Mouse (Mus musculus) lung, postnatal 4 days (tissue): ENCODE results near the gene Ifitm1.

ENCODE experiments used
- DNase-seq, 2 experiments: peaks; one replicate each; pipeline ENCODE4 v3.0.0; 2021

The Ifitm1 gene

DNA sequence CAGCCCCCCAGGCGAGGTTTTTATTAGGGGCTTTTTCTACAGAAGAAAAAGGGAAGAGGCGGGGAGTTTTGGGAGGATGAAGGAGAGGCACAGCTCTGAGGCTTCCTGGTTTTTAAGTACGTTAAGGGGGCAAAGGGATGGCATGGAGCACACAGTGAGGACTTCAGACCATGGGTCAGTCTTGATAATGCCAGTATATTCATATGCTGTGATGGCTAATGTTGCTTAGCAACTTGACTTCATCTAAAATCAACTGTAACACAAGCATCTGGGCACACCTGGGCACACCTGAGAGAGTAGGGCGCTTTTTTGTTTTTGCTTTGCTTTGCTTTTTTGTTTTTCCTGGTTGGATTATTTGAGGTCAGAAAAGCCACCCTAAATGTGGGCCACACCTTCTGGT is at the start of gene Ifitm1:
Ifitm1 (plus strand) TSS at position 301 of the 400 bp plus-strand sequence.
- no peak for DNase-seq

DNA sequence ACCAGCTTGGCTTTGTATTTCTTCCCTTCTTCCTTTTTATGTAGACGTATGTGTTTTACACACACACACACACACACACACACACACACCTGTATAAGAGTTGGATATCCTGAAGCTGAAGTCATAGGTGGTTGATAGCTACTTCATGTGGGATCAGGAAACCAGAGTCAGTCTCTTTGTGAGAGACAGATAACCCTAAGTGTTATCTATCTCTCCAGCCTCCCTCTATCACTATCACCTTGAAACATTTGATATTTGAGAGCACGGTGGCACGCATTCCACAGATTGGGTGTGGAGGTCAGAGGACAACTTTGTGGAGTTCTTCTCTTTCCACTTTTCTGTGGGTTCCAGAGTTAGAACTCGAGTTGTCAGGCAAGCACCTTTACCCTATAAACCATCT is 47.1 kb upstream of the Ifitm1 start:
- DNase-seq, result no peak

- DNase-seq, result no peak
These were observed 46.5 kb upstream of the Ifitm1 start, which contains the start of gene Nlrp6 for GRCm38 (mm10) chr7:140920418-140921029. TSS of gene Nlrp6 (plus strand) at chr7:140920902.

- DNase-seq, result peak in 1 of 2 experiments; percentile 19
These were observed 45.6 kb upstream of the Ifitm1 start for GRCm38 (mm10) chr7:140921225-140921975.

DNA sequence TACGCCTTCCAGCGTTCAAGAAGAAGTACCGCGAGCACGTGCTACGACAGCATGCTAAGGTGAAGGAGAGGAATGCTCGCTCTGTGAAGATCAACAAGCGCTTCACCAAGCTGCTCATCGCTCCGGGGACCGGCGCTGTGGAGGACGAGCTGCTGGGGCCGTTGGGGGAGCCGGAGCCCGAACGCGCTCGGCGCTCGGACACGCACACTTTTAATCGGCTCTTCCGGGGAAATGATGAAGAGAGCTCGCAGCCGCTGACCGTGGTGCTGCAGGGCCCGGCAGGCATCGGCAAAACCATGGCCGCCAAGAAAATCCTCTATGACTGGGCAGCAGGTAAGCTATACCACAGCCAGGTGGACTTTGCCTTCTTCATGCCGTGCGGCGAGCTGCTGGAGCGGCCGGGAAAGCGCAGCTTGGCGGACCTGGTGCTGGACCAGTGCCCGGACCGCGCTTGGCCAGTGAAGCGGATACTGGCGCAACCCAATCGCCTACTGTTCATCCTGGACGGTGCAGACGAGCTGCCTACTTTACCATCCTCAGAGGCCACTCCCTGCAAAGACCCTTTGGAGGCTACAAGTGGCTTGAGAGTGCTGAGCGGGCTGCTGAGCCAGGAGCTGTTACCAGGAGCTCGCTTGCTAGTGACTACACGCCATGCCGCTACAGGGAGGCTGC is 44.5 kb upstream of the Ifitm1 start:
- DNase-seq, result peak in 1 of 2 experiments; percentile 44

- DNase-seq, result no peak
These were observed 43.8 kb upstream of the Ifitm1 start for GRCm38 (mm10) chr7:140923070-140923775.

DNA sequence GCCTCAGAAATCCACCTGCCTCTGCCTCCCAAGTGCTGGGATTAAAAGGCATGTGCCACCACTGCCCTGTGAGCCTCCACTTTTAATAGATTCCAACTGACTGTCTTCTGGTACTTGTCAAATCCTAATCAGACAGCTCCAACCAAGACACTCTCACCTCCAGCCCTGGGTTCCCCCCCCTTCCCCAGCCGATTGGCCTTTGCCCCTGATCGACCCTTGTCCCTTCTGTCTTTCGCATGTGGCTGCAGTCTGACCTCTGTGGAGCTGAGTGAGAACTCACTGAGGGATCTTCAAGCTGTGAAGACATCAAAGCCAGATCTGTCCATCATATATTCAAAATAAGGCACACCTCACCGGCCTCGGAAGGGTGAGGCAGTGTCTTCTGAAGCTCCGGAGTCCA is 39.8 kb upstream of the Ifitm1 start:
- DNase-seq, result no peak

GRCm38 (mm10) chr7:140938436-140938835 is 28.6 kb upstream of the Ifitm1 start:
- no peak for DNase-seq

DNA sequence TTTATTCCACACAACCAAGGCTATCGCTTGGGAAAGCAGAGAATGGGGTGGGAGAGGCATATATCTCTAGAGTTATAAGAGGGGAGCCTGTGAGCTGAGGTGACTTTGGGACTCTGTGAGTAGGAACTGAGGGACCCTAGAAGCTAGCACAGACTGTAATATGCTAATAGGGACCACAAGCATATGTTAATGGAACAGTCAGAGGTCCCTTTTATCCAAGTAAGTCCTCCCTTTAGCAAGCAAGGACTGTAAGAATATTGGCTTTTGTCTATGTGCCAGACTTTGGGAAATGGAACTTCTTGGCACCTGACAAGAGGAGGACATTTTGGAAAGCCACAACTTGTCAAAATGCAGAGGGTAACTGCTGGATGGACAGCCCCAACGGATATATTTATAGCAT is 28.1 kb upstream of the Ifitm1 start:
- no peak for DNase-seq

DNA sequence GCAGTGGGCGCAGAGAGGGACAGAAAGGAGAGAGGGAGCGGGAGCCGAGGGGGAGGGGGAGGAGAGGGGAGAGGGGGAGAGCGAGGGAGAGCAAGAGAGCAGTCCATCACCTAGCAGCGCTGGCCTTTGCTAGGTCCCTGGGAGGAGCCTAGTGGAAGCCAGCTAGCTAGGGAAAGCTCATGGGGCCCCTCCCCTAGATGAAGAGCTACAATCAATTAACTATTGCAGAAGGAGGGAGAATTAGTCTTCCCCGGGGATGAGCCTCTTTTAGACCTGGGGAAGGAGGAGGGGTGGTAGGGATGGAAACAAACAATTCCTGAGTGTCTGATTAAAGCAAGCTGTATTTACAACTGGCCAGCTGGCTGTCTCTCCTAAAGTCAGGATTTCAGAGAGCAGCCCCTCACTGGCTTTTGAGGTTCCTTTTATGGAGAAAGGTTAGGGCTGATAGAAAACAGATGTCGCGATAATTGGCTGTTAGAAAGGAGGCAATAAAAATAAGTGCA is 27.3 kb upstream of the Ifitm1 start:
- DNase-seq, result peak in 1 of 2 experiments; percentile 68

- peak; percentile 92 for DNase-seq
These were observed 25.6 kb upstream of the Ifitm1 start, which contains the start of gene Pgghg for GRCm38 (mm10) chr7:140941222-140942051. TSS of gene Pgghg (plus strand) at chr7:140941391.

DNA sequence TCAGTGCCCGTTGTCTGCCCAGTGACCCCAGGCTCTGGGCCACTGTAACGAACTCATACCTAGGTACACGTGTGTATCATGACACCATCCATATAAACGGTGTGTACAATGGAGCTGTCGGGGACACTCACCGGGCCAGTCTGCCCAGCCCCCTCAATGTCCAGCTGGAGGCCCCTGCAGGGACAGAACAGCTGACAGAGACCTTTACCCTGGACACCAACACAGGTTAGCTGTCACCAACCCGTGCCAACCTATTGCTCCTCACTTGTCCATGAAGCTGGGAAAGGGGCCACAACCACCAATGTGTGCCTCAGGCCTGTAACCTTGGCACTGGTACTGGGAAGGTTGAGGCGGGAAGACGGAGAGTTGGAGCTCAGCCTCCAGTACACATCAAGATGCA is 24.7 kb upstream of the Ifitm1 start:
- DNase-seq, result no peak

DNA sequence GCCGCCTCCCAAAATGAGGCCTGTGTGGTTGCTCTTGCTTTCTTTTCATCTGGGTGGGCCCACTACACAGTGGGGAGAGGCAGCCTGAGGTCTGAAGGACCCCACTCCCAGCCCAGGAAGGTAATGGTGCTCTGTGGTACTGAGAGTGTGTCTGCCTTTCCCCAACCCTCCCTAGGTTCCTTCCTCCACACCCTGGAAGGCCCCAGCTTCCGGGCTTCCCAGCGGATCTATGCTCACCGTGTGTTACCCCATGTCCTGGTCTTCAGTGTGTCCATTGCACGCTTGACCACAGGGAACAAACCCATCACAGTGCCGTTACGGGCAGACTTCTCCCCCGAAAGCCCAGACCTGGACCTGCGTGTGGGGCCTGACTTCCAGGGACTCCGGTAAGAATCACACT is 24.2 kb upstream of the Ifitm1 start:
- no peak for DNase-seq

DNA sequence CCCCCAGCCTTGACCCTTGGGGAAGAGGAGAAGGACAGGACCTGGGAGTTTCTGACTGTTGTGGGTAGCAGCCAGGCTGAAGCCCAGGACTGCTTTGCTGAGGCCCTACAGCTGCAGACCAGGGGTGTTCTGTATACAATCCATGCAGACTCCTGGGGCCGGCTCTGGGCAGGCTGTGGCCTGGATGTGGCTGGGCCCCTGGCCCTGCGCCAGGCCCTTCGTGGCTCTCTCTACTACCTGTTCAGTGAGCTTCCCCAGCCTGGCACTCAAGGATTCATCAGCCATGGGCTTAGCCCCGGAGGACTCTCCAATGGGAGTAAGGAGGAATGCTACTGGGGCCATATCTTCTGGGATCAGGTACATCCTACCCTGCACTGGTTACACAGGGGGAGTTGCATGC is 23.7 kb upstream of the Ifitm1 start:
- no peak for DNase-seq

GRCm38 (mm10) chr7:140944236-140944635 is 22.8 kb upstream of the Ifitm1 start:
- no peak for DNase-seq

DNA sequence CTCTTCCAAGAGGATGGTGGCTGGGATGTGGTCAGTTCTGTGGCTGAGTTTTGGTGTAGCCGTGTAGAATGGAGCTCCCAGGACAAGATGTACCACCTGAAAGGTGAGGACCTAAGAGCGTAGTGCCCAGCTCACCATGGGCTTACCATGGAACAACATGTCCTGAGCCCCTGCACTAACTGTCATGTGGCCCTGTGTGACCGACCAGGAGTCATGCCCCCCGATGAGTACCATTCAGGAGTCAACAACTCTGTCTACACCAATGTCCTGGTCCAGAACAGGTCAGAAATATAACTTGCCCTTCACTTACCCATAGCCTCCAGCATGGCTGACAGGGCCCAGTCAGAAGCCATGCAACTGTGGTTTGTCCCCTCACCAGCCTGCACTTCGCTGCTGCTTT is 21.8 kb upstream of the Ifitm1 start:
- no peak for DNase-seq

DNA sequence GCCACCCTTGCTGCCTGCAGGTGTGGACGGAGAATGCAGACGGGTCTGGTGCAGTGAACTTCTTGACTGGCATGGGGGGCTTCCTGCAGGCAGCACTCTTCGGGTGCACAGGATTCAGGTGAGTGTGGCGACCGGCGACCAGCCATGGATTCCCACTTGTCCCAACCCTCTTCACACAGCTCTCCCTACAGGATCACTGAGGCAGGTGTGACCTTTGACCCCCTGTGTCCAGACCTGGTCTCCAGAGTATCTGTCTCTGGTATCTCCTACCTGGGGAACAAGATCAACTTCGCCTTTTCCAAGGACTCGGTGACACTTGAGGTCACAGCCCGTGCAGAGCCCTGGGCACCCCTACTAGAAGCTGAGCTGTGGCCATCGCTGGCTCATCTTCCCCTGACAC is 20.7 kb upstream of the Ifitm1 start:
- DNase-seq, result no peak

GRCm38 (mm10) chr7:140946980-140947379 is 20.0 kb upstream of the Ifitm1 start:
- peak in 1 of 2 experiments; percentile 70 for DNase-seq

DNA sequence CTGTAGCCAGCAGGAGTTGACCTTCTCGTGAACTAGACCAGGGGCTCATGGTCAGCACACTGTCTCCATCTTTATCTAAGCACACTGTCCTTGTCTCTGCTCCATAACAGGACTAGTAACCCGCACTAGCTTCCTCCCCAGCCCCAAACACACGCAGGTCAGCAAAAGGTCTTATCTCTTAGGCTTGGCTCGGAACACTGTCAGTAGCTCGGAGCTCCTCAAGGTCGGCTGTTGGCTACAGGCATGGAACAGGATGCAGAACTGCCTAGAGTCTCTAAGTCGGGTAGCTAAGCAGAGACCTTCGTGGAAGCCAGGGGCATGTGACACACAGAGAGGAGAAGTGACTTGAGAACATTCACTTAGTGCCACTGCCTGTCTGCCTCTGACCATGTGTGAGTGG is 18.9 kb upstream of the Ifitm1 start:
- peak in 1 of 2 experiments; percentile 40 for DNase-seq

DNA sequence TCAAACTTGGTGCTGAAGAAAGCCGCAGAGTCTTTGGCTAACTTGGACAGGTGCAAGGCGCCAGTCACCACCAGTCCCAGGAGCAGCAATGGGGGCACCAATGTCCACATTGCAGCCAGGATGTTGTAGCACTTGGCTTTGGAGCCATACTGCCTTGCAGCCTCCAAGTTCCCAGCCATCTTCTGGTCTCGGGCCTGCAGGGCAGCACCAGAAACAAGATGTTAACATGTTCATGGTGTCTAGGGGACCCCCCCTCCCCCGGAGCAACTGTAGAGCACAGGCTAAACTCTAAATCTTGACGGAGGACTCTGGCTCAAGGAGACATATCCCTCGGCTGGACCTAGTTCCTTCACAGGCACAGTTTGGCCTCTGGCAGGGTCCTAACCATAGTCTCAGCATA is 17.8 kb upstream of the Ifitm1 start:
- DNase-seq, result no peak

DNA sequence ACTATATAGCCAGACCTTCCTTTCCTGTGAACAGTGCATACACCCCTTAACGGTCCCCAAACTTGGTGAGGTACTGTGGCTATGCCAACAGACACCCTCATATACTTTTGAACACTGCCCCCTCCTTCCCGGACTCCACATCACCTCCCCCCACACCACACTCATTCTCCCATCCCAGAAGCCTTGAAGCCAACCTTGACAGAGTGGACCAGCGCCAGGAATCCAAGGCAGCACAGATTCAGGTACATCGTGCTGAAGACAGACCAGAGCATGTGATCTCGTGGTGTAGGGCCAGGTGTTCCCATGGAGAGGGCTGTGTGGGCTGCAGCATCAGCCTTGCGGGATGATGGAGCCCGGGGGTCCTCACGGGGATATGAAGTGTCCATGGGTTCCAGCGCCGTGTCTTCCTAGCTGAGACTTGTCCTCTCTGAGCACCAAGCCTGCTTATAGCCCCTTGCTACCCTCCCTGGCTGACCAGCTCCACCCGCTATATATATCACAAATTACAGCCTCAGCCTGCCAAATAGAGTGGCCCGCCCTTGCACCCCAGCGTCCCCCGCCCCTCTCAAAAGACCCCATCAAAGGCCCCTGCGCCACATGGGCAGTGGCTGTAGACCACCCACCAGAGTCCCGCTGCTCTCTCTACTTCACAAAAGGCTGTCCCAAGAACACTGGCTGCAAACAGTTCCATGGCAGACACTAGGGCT is 17.0 kb upstream of the Ifitm1 start, which contains the start of gene Ifitm5:
Ifitm5 (minus strand) TSS at position 468 of the 707 bp plus-strand sequence.
- peak in 1 of 2 experiments; percentile 18 for DNase-seq
